Mouse (Mus musculus) midbrain, postnatal 0 days (tissue): ENCODE measurements around the gene Dnajb4. TPM values are rescaled to one million over a fixed set of nuclear protein-coding genes. Genes with fewer than 3 reads are reported as not detected.
A peak's percentile ranks its signal among the peaks of the same experiment; 100 is the strongest.

Source experiments
- ATAC-seq: fragments of 200-750 bp; cut with Nextera tagmentation; 2 replicates; pipeline ENCODE4 v1.8.0; 2017; ENCODE audit warnings: moderate number of reproducible peaks, mild to moderate bottlenecking, moderate TSS enrichment, moderate library complexity; ENCODE audit not compliant: low FRiP score
- DNase-seq: peaks from one replicate; pipeline ENCODE4 v3.0.0-alpha.2; 2015; ENCODE audit warnings: low spot score
- H3K27ac ChIP-seq: fragments of 300-500 bp; sonication (generic); 2 replicates; pipeline ENCODE4 v1.5.1; 2014; ENCODE audit warnings: low read depth, mild to moderate bottlenecking, low read length, mixed read lengths
- H3K27me3 ChIP-seq: fragments of 300-500 bp; sonication (generic); 2 replicates; pipeline ENCODE4 v1.6.1; 2014; ENCODE audit warnings: low read length, control low read depth, mixed read lengths; ENCODE audit not compliant: insufficient read depth
- H3K36me3 ChIP-seq: fragments of 300-500 bp; sonication (generic); 2 replicates; pipeline ENCODE4 v1.6.1; 2014; ENCODE audit warnings: low read length, control low read depth, mixed read lengths; ENCODE audit not compliant: insufficient read depth
- H3K4me1 ChIP-seq: fragments of 300-500 bp; sonication (generic); 2 replicates; pipeline ENCODE4 v1.6.1; 2014; ENCODE audit warnings: mild to moderate bottlenecking, control low read depth, antibody characterized with exemption, low read length, mixed read lengths; ENCODE audit not compliant: insufficient read depth
- H3K4me2 ChIP-seq: fragments of 300-500 bp; sonication (generic); 2 replicates; pipeline ENCODE4 v1.6.1; 2014; ENCODE audit warnings: low read depth, mild to moderate bottlenecking, low read length, mixed read lengths; ENCODE audit not compliant: poor library complexity, severe bottlenecking
- H3K4me3 ChIP-seq: fragments of 300-500 bp; sonication (generic); 2 replicates; pipeline ENCODE4 v1.5.1; 2014; ENCODE audit warnings: low read depth, mild to moderate bottlenecking, low read length, moderate library complexity
- H3K9ac ChIP-seq: fragments of 300-500 bp; sonication (generic); replicated peaks from 2 replicates; pipeline ENCODE4 v1.6.1; 2014; ENCODE audit warnings: mild to moderate bottlenecking, low read length, moderate library complexity, mixed read lengths; ENCODE audit not compliant: poor library complexity, severe bottlenecking
- H3K9me3 ChIP-seq: fragments of 300-500 bp; sonication (generic); 2 replicates; pipeline ENCODE4 v1.6.1; 2016; ENCODE audit warnings: low read length, control low read depth
- CTCF ChIP-seq: IDR thresholded peaks from 2 replicates; pipeline ENCODE4 v1.5.1; 2016; ENCODE audit warnings: antibody characterized with exemption, mild to moderate bottlenecking
- WGBS: fragments of 180-500 bp; shearing (Covaris S2); extraction: QIAGEN DNeasy Blood & Tissue Kit; methylation state at CpG from one replicate; pipeline ENCODE4 v1.1.7; 2014; 5-methylcytosine and 5-hydroxymethylcytosine counted together
- polyA plus RNA-seq: library from polyadenylated mRNA; unstranded; fragments of >200 nt; fragmentation: Nextera tagmentation; extraction: Ambion mirVana; gene quantifications from 2 replicates; pipeline ENCODE4 v1.2.1, GENCODE M21; 2015
- total RNA-seq: library from RNA; depleted of rRNA; stranded (reverse); fragments of >200 nt; gene quantifications from 2 replicates; pipeline ENCODE4 v1.2.3, GENCODE M21; 2014

Gene Dnajb4
- total and polyA plus RNA-seq, 2 experiments from 2014 or later = 43.9 to 50.3 TPM

- H3K9me3 ChIP-seq = no peaks in the 10 kb centered on the region
- H3K4me2 ChIP-seq = no peak overlapping the region
- no peaks in the 10 kb centered on the region for H3K4me1 ChIP-seq
- no peak for DNase-seq
- H3K27me3 ChIP-seq = no peaks in the 10 kb centered on the region
- TF ChIP-seq CTCF = no peak
- H3K9ac ChIP-seq = no peak overlapping the region
- ATAC-seq = no peak
- no peak overlapping the region for H3K27ac ChIP-seq
- H3K36me3 ChIP-seq = no peaks in the 10 kb centered on the region
- WGBS = 94% methylated on average over 2 of the region's 2 CpGs
- no peak overlapping the region for H3K4me3 ChIP-seq
These were observed 57.0 kb downstream of the Dnajb4 start for GRCm38 (mm10) chr3:152153152-152153551.

GRCm38 (mm10) chr3:152152483-152152804, 57.7 kb downstream of the Dnajb4 start:
- H3K27ac ChIP-seq = no peak overlapping the region
- WGBS = 93% methylated on average over 1 of the region's 1 CpGs
- H3K4me1 ChIP-seq = no peaks in the 10 kb centered on the region
- ATAC-seq = no peak
- no peak overlapping the region for H3K9ac ChIP-seq
- no peaks in the 10 kb centered on the region for H3K36me3 ChIP-seq
- H3K27me3 ChIP-seq = no peaks in the 10 kb centered on the region
- no peak overlapping the region for H3K4me3 ChIP-seq
- no peaks in the 10 kb centered on the region for H3K9me3 ChIP-seq
- no peak overlapping the region for H3K4me2 ChIP-seq
- no peak for TF ChIP-seq CTCF
- DNase-seq = no peak

- WGBS = 60% methylated on average over 27 of the region's 29 CpGs
- ATAC-seq = peak; percentile 50
- TF ChIP-seq CTCF = no peak
- Histone ChIP-seq H3K9me3 (no peaks in the 10 kb centered on the region), H3K36me3 (no peaks in the 10 kb centered on the region), H3K27me3 (no peaks in the 10 kb centered on the region), H3K9ac (0 out of 2 replicates have a peak overlapping the region, but pooled peaks have one; percentile 8), H3K27ac (no peak overlapping the region), H3K4me2 (peak overlapping the region; percentile 29), H3K4me3 (no peak overlapping the region; the same call in 1 of the 2 replicates), H3K4me1 (no peaks in the 10 kb centered on the region)
- DNase-seq = no peak
These were observed 58.2 kb downstream of the Dnajb4 start for GRCm38 (mm10) chr3:152151725-152152482.

GRCm38 (mm10) chr3:152149863-152150262, 60.2 kb downstream of the Dnajb4 start:
- H3K4me1 ChIP-seq = no peaks in the 10 kb centered on the region
- no peaks in the 10 kb centered on the region for H3K9me3 ChIP-seq
- H3K4me2 ChIP-seq = no peak overlapping the region
- DNase-seq (no peak), ATAC-seq (no peak)
- H3K27me3 ChIP-seq = no peaks in the 10 kb centered on the region
- no peak for TF ChIP-seq CTCF
- no peak overlapping the region for H3K4me3 ChIP-seq
- no peak overlapping the region for H3K9ac ChIP-seq
- H3K27ac ChIP-seq = no peak overlapping the region
- 68% methylated on average over 3 of the region's 3 CpGs for WGBS
- no peaks in the 10 kb centered on the region for H3K36me3 ChIP-seq

GRCm38 (mm10) chr3:152149449-152149848, 60.7 kb downstream of the Dnajb4 start:
- Histone ChIP-seq H3K27me3 (no peaks in the 10 kb centered on the region), H3K9ac (no peak overlapping the region)
- 75% methylated on average over 7 of the region's 7 CpGs for WGBS

GRCm38 (mm10) chr3:152147085-152147831, 62.8 kb downstream of the Dnajb4 start:
- Histone ChIP-seq H3K36me3 (no peaks in the 10 kb centered on the region), H3K9me3 (no peaks in the 10 kb centered on the region), H3K4me1 (no peaks in the 10 kb centered on the region), H3K27ac (no peak overlapping the region), H3K4me3 (no peak overlapping the region), H3K9ac (no peak overlapping the region), H3K4me2 (no peak overlapping the region), H3K27me3 (no peaks in the 10 kb centered on the region)
- no peak for DNase-seq
- ATAC-seq = no peak
- 81% methylated on average over 12 of the region's 12 CpGs for WGBS
- TF ChIP-seq CTCF = no peak

More at GRCm38 (mm10) chr3:152149449-152149848, 60.7 kb downstream of the Dnajb4 start:
- Histone ChIP-seq H3K4me1 (no peaks in the 10 kb centered on the region), H3K36me3 (no peaks in the 10 kb centered on the region), H3K27ac (no peak overlapping the region), H3K9me3 (no peaks in the 10 kb centered on the region), H3K4me2 (no peak overlapping the region), H3K4me3 (no peak overlapping the region)
- TF ChIP-seq CTCF = no peak
- DNase-seq (no peak), ATAC-seq (no peak)
